Mouse (Mus musculus): ENCODE results near the gene Fgf15.

Fgf15 gene

DNA sequence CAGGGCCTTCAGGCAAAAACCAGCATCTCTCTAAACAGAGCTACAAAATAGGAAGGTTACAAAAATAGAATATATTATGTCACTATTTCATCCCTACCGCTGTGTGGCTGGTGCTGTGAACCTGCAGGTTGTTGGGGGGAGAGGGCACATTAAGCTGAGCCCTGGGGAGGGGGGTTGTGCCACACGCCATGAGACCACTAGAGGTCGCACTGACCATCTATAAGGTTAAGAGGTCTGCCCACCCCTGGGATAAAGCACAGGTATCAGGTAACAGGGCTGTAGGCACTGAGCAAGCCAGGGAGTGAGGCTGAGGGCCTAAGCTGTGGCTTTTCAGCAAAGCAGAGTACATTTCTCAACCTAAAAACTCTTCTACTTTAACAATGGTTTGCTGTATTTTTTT lies 35.4 kb downstream of the Fgf15 start:
- no peak for DNase-seq (ENCODE audit: low spot score in 2 of 2)

DNA sequence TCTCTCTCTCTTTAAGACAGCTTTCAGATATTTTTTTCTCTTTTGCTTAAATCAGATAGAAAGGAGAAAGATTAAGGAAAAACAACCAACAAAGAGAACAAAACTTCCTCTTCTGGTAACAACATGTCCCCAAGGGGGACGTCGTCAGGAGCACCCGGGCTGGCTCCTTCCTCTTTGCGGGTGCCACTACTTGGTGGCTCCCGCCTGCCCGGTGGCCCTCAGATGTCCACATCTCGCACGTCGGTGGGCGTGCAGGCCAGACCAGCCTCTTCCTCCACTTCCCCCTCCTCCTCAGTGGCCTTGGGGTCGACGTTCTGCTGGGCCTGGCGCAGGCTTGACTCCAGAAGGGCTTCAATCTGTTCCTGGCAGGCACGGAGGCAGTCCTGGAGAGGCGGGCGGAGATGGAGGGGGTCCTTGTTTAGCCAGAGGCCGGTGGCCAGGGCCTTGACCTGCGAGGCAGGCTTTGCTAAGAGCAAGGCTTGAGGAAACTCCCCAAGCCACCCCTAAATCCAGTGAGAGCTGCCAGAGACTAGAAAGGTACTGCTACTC lies 36.1 kb downstream of the Fgf15 start:
- no peak for DNase-seq (ENCODE audit: low spot score in 2 of 2)

DNA sequence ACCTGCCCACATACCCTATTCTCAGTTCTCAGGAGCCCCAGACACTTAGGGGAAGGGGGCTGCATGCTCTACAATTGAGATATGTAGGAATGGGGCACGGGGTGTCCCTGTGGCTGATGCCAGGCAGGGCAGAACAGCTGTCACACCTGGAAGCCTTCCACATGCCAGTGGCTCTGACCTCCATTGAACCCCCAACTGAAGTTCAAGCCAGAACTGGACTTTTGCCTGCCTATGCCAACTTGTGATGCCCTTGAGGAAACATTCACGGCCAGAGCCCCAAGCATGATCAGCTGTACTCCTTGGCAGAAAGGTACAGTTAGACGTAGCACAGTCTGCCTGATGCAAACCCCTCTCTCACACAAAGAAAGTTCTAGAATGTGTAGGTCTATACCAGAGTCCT lies 37.0 kb downstream of the Fgf15 start:
- no peak for DNase-seq (ENCODE audit: low spot score in 2 of 2)

DNA sequence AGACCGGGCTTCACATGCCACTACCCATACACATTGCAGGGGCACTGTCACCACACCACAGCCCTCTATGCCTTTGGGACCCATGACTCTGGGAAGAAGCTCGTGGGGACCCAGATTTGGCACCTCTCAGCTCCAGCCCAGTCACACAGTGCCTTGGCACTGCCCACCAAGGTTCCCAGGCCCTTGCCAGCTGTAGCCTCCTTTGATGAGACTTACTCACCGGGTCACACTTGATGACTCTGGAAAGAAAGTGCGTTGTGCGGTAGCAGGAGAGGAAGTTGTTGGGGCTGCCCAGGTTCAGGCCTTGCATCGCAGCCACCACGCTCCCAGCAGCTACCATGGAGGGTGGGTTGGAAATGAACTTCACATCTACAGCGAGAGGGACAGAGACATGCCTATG lies 37.5 kb downstream of the Fgf15 start:
- no peak for DNase-seq (ENCODE audit: low spot score in 2 of 2)

DNA sequence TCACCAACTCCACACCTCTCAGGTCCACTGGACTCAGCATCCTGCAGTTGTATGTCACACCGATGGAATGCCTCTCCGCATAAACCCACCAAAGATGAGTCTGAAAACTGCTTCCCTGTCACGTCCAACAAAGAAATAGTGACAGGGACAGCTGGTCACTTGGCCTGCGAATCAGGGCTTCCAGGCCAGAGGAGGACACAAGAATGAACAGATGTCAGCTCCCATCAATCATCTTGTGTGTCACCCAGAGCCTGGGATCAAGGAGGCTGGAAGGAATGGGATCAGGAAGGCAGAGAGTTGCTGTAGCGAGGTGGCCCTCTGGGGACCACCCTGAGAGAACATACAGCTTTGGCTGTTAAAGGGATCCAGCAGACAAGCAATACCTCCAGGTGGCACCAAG lies 38.6 kb downstream of the Fgf15 start:
- no peak for DNase-seq (ENCODE audit: low spot score in 2 of 2)

DNA sequence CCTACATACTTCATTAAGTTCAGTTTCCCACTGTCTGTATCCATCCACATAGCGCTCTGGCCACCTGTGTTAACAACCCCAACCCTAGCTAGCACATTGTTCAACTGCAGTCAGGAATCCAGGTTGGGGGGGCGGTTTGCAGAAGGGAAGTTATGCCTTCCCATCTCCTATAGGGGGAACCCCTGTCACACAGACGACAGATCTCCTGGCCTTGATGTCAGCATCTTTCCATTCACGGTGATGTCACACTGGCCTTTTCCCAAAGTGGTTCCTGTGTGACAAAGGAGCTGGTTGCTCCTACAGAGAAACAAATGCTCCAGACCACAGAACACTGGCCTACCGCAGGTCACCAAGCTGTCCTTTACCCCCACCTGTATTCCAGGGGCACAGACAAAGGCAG lies 39.2 kb downstream of the Fgf15 start:
- DNase-seq (ENCODE audit: low spot score in 2 of 2): peak in 1 of 2 experiments; percentile 64

DNA sequence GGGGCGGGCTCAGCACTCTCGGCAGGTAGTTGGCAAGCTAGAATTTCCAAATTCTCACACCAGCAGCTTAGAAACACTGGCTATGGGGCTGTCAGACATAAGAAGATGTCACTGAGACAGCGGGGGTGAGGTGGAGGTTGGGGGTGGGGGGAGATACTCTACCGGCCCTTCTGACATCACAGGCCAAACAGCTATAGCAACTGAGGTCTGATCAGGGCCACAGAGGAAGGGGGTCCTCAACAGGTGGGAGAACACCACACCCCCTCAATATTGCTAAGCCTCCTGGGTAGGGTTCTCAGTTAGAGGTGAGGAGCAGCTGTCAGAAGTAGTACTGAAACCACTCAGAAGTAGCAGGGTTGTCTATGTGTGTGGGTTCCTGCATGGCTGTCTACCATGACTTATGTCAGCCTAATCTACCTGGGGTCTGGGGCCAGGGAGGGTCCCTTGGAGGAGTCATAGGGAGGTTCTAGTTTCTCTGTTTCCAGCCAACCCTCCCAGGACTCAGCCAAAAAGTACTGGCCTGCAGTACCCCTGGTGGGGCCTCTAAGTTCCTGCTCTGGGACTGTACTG lies 40.1 kb downstream of the Fgf15 start:
- DNase-seq (ENCODE audit: low spot score in 2 of 2): no peak

DNA sequence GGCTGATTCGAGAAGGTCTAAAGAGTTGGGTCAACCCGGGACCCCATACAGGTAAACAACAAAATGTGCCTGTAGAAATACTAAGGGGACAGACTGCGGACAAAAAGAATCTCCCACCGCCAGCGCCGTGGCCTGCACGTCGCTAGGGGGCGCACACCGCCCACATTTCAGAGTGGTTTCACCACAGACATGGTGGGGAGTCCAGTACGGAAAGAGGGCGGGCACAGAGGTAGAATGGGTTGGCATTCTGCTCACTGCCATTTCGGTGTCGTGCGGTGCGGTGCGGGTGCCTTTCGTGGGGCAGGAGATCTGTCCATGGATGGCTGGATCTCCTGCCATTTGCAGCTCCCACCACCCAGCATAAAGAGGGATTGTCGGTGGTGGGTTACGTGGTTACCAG lies 41.2 kb downstream of the Fgf15 start:
- DNase-seq (ENCODE audit: low spot score in 2 of 2): peak in 1 of 2 experiments; percentile 90

DNA sequence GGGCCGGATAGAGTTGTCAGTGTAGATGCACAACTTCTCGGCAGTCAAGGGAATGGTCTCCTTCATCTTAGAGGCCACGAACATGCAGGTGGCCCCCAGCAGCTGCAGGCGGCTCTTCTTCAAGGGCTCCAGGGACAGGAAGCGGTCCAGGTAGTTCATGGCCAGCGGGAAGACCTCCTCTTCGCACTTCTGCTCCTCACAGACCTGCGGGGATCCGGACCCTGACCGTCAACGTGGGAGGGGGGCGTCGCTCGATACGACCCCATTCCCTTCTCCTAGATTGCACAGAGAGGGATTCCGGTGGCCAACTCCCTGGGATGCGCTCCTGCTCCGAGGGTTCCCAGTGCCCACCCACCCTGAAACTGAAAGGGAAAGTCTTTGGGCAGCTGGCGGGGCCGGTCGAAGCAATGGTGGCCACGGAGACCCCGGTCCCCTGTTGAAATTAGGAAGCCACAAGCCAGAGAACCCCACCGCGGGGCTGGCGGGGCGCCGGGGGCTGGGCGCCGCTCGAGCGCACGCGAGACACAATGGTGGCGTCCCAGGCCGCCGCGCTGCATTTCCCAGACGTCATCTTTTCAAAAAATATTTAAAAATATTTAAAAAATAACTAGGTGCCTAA lies 41.7 kb downstream of the Fgf15 start:
- no peak for DNase-seq (ENCODE audit: low spot score in 2 of 2)

DNA sequence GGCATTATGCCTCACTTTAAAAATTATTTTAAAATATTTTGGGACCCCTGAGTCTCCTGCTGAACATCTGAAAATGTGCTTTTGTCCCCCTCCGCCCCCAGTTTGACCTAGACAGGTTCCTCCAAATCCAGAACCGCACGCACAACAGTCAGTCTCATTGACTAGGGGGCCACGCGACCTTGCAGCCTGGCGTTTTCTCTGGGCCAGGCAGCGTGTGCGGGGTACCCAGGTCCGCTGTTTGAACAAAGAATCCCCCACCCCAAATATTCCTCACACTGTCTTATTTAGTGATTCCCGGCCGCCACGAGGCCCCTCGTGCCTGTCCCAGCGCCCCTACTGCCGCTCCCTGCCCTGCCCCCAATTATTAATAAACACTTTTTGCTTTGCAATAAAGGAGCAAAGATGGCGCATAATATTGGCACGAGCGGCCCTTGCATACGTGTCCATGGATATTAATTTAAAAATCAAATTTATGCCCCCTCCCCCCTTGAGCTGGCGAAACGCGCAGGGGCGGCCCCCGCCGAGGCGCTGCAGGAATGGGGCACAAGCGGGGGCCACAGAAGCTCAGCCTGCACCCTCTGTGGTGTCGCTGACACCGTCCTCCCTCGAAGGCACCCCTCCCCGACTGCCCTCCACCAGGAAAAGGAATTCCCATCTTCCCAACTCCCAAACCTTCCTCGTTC lies 42.5 kb downstream of the Fgf15 start:
- no peak for DNase-seq (ENCODE audit: low spot score in 2 of 2)

DNA sequence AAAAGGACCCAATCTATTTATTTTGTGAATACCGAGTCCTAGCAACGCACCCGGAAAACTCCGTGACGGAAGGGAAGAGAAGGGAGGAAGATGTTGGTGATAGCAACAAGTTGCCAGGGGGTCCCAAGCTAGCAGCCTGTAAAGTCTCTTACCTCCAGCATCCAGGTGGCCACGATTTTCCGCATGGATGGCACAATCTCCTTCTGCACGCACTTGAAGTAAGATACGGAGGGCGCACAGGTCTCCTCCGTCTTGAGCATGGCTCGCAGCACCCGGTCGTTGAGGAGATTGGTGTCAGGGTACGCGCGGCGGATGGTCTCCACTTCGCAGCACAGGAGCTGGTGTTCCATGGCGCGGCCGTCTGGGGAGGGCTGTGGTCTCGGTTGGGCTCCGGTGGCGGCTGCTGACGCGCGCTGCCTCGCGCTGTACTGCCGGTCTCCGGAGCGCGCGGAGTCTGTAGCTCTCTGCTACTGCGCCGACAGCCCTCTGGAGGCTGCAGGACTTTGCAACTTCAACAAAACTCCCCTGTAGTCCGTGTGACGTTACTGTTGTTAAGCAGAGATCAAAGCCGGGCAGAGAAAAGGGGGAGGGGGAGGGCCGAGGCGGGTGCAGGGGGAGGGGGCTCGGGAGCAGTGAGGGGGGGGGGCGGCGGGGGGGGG lies 43.1 kb downstream of the Fgf15 start, which contains the start of gene Ccnd1:
TSS of gene Ccnd1 (minus strand) at position 582 of the 659 bp plus-strand sequence.
- DNase-seq (ENCODE audit: low spot score in 2 of 2): peak in 1 of 2 experiments; percentile 58

DNA sequence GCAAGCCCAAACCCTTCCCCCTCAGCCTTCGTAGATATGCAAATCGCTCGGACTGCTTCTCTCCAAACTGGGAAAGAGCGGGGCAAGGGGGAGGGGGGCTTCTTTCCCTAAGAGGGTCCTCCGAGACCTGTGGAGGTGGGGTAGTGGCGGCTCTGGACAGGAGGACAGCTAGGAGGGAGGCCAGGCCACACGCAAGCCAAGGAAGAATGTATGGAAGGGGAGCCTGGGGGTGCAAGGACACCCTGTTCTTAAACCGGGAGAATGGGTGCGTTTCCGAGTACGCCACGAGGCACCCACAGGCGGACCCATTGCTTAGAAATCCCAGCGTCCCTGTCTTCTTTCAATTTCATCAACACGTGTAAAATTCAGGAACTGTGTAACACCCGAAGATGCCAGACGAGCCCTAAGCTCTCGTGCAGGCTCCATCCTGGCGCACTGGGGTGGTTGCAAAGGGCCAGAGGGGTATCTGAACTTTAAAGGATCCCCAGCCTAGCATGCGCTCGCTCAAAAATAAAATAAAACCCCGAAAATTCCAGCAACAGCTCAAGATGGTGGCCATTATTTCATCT lies 43.8 kb downstream of the Fgf15 start:
- no peak for DNase-seq (ENCODE audit: low spot score in 2 of 2)

DNA sequence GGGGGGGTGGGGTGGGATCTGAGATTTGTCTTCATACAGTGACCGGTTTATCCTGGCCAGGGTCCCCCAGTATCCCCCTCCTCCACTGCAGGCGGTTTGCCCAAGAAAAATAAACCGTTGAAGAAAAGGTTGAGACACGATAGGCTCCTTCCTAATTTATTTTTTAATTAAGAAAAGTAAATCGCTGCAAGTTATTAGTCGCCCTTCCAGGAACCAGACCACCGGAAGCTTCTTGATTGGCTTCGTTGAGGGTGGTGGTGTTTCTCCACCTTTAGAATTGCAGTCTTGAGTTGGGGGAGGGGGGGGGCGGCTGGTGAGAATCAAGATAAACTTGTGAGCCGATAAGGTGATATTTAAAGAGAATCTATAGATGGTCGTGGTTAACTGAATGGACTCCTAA lies 44.3 kb downstream of the Fgf15 start:
- DNase-seq (ENCODE audit: low spot score in 2 of 2): no peak

DNA sequence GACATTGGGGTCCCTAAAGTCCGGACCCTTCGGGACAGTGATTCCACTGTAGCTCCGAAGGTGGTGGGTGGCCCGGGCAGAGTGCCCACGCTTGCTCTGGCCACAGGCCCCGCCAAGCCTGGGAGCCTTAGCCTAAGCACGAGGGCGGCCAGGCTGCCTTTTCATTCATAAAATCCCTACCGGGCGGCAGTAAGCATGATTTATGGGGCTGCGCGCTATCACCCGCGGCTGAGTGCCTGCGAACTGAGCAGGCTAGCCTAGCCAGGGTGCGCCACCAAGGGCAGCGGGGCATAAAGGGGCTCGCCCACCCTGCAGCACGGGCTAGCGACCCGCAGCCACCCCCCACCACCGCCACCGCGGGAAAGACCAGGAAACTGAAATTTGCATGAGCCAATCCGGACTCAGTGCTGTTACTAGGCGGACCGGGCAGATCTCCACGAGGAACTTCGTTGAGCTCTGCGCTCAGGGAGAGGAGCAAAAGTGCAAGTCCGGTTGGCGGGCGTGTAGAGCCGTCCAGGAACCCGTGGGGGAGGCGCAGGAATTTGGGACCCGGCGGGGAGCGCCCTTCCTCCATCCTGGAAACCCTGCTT lies 45.0 kb downstream of the Fgf15 start:
- peak in 1 of 2 experiments; percentile 65 for DNase-seq (ENCODE audit: low spot score in 2 of 2)

DNA sequence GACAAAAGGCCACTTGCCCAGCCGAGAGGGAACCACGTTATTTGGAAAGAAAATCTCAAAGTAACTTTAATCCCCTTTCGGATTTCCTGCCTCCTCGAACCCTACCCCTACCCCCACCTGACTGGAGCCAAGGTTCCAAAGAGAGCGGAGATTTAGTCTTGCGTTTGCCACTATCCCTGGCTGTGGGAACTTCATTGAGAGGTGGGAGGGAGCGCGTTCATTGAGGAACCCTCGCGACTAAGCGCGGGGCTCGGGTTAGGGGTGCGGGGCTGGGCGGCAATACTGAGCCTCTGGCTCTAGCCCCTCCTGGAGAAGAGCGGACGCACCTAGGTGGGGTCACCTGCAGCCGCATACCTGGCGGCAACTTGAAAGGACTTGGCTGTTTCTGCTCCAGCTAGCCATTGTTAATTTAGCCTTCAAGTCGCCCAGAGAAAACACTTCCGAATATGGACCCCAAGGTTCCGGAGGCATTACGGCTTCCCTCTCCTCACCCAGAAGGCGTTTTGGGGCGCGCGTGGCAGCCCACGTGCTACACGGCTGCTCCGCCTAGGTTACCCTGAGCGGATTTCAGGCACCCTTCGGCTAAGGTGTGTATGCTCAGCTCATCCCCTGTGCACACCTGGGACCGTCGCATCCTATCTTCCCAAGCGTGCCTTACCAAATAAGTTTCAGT lies 45.9 kb downstream of the Fgf15 start:
- DNase-seq (ENCODE audit: low spot score in 2 of 2): no peak

DNA sequence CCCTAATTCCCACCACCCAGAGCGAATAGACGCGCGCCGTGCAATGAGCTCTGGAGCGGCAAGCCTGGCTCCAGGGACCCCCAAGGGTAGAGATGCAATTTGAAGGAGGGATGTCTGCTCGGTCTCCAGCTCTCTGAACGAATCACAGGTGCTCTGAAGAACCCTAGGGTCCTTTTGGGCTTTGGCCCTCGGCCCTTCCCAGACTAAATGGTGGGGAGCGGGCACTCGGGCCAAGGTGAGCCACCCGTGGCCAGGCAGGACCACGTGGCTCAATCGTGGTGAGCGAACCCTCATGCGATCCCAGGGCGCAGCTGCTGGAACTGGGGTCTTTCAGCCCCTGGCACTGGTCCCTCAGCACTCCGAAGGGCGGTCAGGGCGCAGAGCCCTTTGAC lies 46.4 kb downstream of the Fgf15 start:
- no peak for DNase-seq (ENCODE audit: low spot score in 2 of 2)

DNA sequence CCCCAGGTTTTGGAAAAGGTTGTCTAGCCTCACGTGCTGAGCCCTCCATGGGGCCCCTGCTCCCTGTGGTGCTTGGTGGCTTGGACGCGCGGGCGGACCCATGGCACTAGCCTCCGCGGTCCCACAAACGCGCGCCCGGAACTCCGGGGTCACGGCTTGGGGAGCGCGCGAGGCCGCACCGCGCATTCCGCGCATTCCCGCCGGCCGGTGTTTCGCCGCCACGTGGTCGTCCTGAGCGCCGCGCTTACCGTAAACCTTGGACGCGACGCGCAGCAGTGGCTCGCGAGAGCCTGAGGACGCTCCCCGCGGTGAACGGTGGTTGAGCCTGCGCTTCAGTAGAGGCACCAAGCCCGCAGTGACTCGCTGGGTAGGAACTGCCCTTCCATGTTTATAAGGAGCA lies 46.9 kb downstream of the Fgf15 start:
- peak in 1 of 2 experiments; percentile 54 for DNase-seq (ENCODE audit: low spot score in 2 of 2)
